Mouse (Mus musculus): ENCODE measurements around the gene Cacna2d3. TPM values are rescaled to one million over a fixed set of nuclear protein-coding genes. Genes with fewer than 3 reads are reported as not detected.

Cacna2d3 gene
- polyA plus RNA-seq, 1 experiment from 2014 or later, result 38.5 TPM

DNA sequence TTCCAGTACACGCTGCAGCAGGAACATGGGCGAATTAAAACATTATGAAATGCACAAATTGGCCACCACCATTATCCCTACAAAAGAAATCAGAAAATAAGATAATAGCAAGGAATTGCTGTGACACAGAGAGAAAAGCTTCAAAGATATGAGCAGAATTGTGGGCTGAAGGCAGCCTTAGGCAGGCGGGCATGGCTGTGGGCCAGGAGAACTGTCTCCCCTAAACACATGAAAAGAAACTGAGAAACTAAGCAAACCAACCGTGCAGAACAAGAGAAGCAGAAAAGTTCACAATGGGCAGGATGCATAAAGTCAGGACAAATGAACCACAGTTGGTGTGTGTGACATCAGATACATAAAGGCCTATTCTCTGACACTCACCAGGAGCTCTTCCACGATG, 51.8 kb downstream of the Cacna2d3 start:
- no peak overlapping the region for H3K4me3 ChIP-seq (replicated peaks; ENCODE audit: low read depth, low read length)
- no peaks in the 10 kb centered on the region for H3K9me3 ChIP-seq (ENCODE audit: control insufficient read depth, low read length)
- H3K27me3 ChIP-seq (ENCODE audit: control insufficient read depth, insufficient read depth, low read length), result no peaks in the 10 kb centered on the region
- ATAC-seq (ENCODE audit: low FRiP score, low TSS enrichment) (no peak), DNase-seq (peak; percentile 20)
- 33% methylated on average over 5 of the region's 5 CpGs for WGBS
- no peak overlapping the region for H3K9ac ChIP-seq (replicated peaks; ENCODE audit: low read length)
- no peak overlapping the region for H3K4me2 ChIP-seq (ENCODE audit: low read length)
- no peak overlapping the region for H3K27ac ChIP-seq (replicated peaks; ENCODE audit: low read depth, low read length)
- peaks cover 9% of the 10 kb centered on the region for H3K4me1 ChIP-seq (ENCODE audit: control insufficient read depth, insufficient read depth, low read length)
- no peaks in the 10 kb centered on the region for H3K36me3 ChIP-seq (ENCODE audit: control insufficient read depth, insufficient read depth, low read length)

DNA sequence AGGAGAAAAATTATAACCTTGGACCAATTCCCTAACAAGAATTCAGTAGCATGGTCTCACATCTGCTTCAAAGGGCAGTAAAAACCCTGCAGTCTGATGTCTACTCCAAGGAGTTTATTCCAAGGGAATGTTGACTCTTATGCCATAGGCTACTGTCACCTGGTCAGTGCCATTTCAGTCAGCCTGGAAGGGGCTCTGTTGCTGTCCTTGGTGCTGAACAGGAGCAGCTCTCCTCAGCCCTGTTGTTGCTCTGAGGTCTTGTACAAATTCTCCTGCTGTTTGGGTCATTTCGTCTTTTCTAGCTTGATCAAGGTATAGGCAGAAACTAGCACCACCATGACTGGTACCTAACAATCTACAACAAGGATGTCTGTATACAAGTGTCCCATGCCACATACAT, 64.7 kb downstream of the Cacna2d3 start:
- Histone ChIP-seq H3K9me3 (ENCODE audit: control insufficient read depth, low read length) (no peaks in the 10 kb centered on the region), H3K27ac (replicated peaks; ENCODE audit: low read depth, low read length) (no peak overlapping the region), H3K4me3 (replicated peaks; ENCODE audit: low read depth, low read length) (no peak overlapping the region), H3K36me3 (ENCODE audit: control insufficient read depth, insufficient read depth, low read length) (no peaks in the 10 kb centered on the region), H3K27me3 (ENCODE audit: control insufficient read depth, insufficient read depth, low read length) (no peaks in the 10 kb centered on the region), H3K9ac (replicated peaks; ENCODE audit: low read length) (no peak overlapping the region), H3K4me2 (ENCODE audit: low read length) (no peak overlapping the region), H3K4me1 (ENCODE audit: control insufficient read depth, insufficient read depth, low read length) (no peaks in the 10 kb centered on the region)
- 44% methylated on average over 1 of the region's 1 CpGs for WGBS
- no peak for ATAC-seq (ENCODE audit: low FRiP score, low TSS enrichment)
- no peak for DNase-seq

DNA sequence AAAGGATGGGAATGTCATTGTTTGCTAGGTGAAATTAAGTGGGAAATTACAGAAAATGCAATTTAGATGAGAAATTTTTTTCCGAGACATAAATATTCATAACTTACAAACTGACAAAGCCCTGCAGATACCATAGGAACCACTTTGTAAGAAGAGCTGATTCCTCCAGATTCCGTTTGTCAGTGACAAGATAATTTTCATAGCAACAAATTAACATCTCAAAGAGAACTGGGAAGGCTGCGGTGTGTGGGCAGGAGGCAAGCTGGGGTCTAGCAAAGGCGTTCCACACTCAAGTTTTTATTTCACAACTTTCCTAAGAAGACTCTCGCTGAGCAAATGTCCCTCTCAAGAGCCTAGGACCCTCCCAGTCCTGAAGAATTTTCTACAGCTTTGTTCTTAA, 71.1 kb downstream of the Cacna2d3 start:
- H3K27ac ChIP-seq (replicated peaks; ENCODE audit: low read depth, low read length), result no peak overlapping the region

DNA sequence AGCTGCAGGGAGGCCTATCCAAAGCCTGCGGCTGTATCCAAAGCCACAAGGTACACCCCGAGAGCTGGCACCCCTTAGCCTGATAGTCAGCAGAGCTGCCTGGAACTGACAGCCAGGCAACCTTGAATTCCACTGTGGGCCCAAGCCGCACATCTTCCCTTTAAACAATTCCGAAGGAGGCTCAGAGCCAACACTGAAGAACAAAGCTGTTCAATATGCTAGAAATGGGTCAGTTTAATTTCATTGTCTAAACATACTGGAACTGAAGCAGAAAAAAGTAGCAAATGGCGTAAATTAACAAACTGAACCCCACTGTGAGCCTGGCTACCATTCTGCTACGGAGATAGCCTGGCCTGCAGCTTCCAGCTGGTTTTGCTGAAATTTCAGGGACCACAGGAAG, 72.9 kb downstream of the Cacna2d3 start:
- DNase-seq (no peak), ATAC-seq (ENCODE audit: low FRiP score, low TSS enrichment) (no peak)
- peak overlapping the region; percentile 49; the same call in 1 of the 2 replicates for H3K27ac ChIP-seq (replicated peaks; ENCODE audit: low read depth, low read length)
- no peak overlapping the region for H3K4me3 ChIP-seq (replicated peaks; ENCODE audit: low read depth, low read length)
- 45% methylated on average over 6 of the region's 6 CpGs for WGBS
- H3K9me3 ChIP-seq (ENCODE audit: control insufficient read depth, low read length), result no peaks in the 10 kb centered on the region
- no peak overlapping the region for H3K9ac ChIP-seq (replicated peaks; ENCODE audit: low read length)
- no peaks in the 10 kb centered on the region for H3K36me3 ChIP-seq (ENCODE audit: control insufficient read depth, insufficient read depth, low read length)
- H3K4me1 ChIP-seq (ENCODE audit: control insufficient read depth, insufficient read depth, low read length), result peaks cover 8% of the 10 kb centered on the region; the same call in 1 of the 2 replicates
- H3K27me3 ChIP-seq (ENCODE audit: control insufficient read depth, insufficient read depth, low read length), result no peaks in the 10 kb centered on the region
- H3K4me2 ChIP-seq (ENCODE audit: low read length), result no peak overlapping the region

More for the DNA sequence above, 71.1 kb downstream of the Cacna2d3 start:
- ATAC-seq (ENCODE audit: low FRiP score, low TSS enrichment), result no peak
- H3K4me1 ChIP-seq (ENCODE audit: control insufficient read depth, insufficient read depth, low read length), result peaks cover 8% of the 10 kb centered on the region; the same call in 1 of the 2 replicates
- H3K9ac ChIP-seq (replicated peaks; ENCODE audit: low read length), result no peak overlapping the region
- H3K4me2 ChIP-seq (ENCODE audit: low read length), result no peak overlapping the region
- no peaks in the 10 kb centered on the region for H3K27me3 ChIP-seq (ENCODE audit: control insufficient read depth, insufficient read depth, low read length)
- WGBS, result 31% methylated on average over 5 of the region's 5 CpGs
- no peak for DNase-seq
- H3K36me3 ChIP-seq (ENCODE audit: control insufficient read depth, insufficient read depth, low read length), result no peaks in the 10 kb centered on the region
- no peaks in the 10 kb centered on the region for H3K9me3 ChIP-seq (ENCODE audit: control insufficient read depth, low read length)
- H3K4me3 ChIP-seq (replicated peaks; ENCODE audit: low read depth, low read length), result no peak overlapping the region

DNA sequence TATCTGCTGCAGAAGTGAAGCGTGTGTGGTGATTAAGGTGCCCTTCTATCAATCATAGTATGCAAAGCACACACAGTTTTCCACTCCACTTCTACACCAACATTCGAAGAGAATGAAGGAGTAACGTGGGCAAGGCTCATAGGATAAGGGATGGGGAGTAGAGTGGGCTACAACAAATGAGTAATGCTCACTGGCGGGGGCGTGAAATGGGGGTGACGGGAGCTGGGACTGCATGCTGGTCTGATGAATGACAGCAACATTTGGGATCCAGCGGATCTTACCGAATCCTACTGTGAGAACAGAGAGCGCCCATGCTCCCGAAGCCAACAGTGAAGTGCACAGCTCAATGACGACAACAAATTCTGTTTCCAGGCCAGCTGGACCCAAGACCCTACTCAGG, 76.2 kb downstream of the Cacna2d3 start:
- no peak overlapping the region for H3K4me2 ChIP-seq (ENCODE audit: low read length)
- peaks cover 3% of the 10 kb centered on the region; the same call in 1 of the 2 replicates for H3K4me1 ChIP-seq (ENCODE audit: control insufficient read depth, insufficient read depth, low read length)
- H3K36me3 ChIP-seq (ENCODE audit: control insufficient read depth, insufficient read depth, low read length), result no peaks in the 10 kb centered on the region
- H3K4me3 ChIP-seq (replicated peaks; ENCODE audit: low read depth, low read length), result no peak overlapping the region
- DNase-seq, result no peak
- H3K9ac ChIP-seq (replicated peaks; ENCODE audit: low read length), result no peak overlapping the region
- no peak for ATAC-seq (ENCODE audit: low FRiP score, low TSS enrichment)
- no peaks in the 10 kb centered on the region for H3K9me3 ChIP-seq (ENCODE audit: control insufficient read depth, low read length)
- WGBS, result 54% methylated on average over 11 of the region's 11 CpGs
- no peak overlapping the region for H3K27ac ChIP-seq (replicated peaks; ENCODE audit: low read depth, low read length)
- H3K27me3 ChIP-seq (ENCODE audit: control insufficient read depth, insufficient read depth, low read length), result no peaks in the 10 kb centered on the region

DNA sequence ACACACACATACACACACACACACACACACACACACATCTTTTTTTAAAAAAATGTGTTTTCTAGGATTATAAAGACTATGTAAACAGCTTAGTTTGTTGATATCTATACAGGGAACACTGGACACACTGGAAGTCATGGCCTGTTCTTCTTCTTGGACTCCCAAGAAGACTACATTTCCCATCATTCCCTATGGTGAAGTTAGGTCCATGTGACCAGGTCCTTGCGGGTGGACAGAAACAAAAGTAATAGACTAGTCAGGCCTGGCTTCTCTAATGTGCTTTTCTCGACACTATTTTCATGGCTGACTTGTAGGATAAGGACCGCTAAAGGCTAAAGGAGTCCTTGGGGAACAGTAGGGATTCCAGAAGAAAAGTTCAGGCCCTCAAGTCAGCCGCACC, 78.4 kb downstream of the Cacna2d3 start:
- H3K9ac ChIP-seq (replicated peaks; ENCODE audit: low read length), result no peak overlapping the region
- no peak overlapping the region for H3K4me2 ChIP-seq (ENCODE audit: low read length)
- WGBS, result 77% methylated on average over 4 of the region's 4 CpGs
- no peak for ATAC-seq (ENCODE audit: low FRiP score, low TSS enrichment)
- no peak for DNase-seq
- H3K36me3 ChIP-seq (ENCODE audit: control insufficient read depth, insufficient read depth, low read length), result no peaks in the 10 kb centered on the region
- H3K27ac ChIP-seq (replicated peaks; ENCODE audit: low read depth, low read length), result no peak overlapping the region
- no peaks in the 10 kb centered on the region for H3K27me3 ChIP-seq (ENCODE audit: control insufficient read depth, insufficient read depth, low read length)
- H3K9me3 ChIP-seq (ENCODE audit: control insufficient read depth, low read length), result no peaks in the 10 kb centered on the region
- no peak overlapping the region for H3K4me3 ChIP-seq (replicated peaks; ENCODE audit: low read depth, low read length)
- peaks cover 6% of the 10 kb centered on the region; the same call in 1 of the 2 replicates for H3K4me1 ChIP-seq (ENCODE audit: control insufficient read depth, insufficient read depth, low read length)

DNA sequence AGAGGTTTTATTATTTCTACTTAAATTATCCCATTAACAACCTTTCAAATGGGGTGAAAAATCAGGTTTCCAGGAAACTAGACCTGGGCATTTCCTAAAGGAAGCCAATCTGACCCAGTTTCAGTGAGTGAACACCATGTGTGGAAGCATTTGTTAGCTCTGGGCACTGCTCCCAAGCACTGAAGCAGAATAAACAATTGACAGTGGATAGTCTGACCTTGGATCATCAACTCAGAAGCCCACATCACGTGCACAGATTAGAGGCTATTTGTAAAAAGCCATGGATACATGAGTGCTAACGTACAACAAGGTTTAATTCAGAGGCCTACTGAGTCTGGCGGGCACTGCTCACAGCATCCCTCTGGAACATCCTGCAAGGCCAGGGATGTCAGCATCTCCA, 82.4 kb downstream of the Cacna2d3 start:
- DNase-seq (no peak), ATAC-seq (ENCODE audit: low FRiP score, low TSS enrichment) (no peak)
- H3K4me1 ChIP-seq (ENCODE audit: control insufficient read depth, insufficient read depth, low read length), result peaks cover 6% of the 10 kb centered on the region; the same call in 1 of the 2 replicates
- no peaks in the 10 kb centered on the region for H3K27me3 ChIP-seq (ENCODE audit: control insufficient read depth, insufficient read depth, low read length)
- 0 out of 2 replicates have a peak overlapping the region, but pooled peaks have one; percentile 32 for H3K27ac ChIP-seq (replicated peaks; ENCODE audit: low read depth, low read length)
- H3K9me3 ChIP-seq (ENCODE audit: control insufficient read depth, low read length), result no peaks in the 10 kb centered on the region
- no peak overlapping the region for H3K4me3 ChIP-seq (replicated peaks; ENCODE audit: low read depth, low read length)
- H3K9ac ChIP-seq (replicated peaks; ENCODE audit: low read length), result no peak overlapping the region
- H3K4me2 ChIP-seq (ENCODE audit: low read length), result no peak overlapping the region
- WGBS, result 69% methylated on average over 3 of the region's 3 CpGs
- no peaks in the 10 kb centered on the region for H3K36me3 ChIP-seq (ENCODE audit: control insufficient read depth, insufficient read depth, low read length)

DNA sequence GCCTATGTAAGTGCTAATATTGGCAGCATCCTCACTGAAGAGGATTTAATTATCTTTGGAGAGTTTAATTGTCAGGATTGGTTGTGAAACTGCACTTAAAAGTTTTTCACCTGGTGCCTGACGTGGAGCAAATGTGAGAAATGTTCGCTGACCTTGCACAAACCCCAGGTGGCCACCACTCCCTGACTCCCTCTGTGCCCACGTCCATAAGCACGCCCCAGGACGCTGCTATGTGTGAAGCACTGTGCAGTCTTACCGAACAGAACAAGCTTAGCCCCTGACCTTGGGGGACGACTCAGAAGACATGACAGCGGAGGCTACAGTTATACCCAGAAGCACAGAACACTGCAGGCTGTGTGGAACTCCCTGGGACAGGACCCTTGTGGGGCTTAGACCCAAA, 93.5 kb downstream of the Cacna2d3 start:
- Histone ChIP-seq H3K27me3 (ENCODE audit: control insufficient read depth, insufficient read depth, low read length) (no peaks in the 10 kb centered on the region), H3K4me1 (ENCODE audit: control insufficient read depth, insufficient read depth, low read length) (no peaks in the 10 kb centered on the region), H3K4me3 (replicated peaks; ENCODE audit: low read depth, low read length) (no peak overlapping the region), H3K36me3 (ENCODE audit: control insufficient read depth, insufficient read depth, low read length) (no peaks in the 10 kb centered on the region), H3K9me3 (ENCODE audit: control insufficient read depth, low read length) (no peaks in the 10 kb centered on the region), H3K27ac (replicated peaks; ENCODE audit: low read depth, low read length) (no peak overlapping the region), H3K4me2 (ENCODE audit: low read length) (no peak overlapping the region), H3K9ac (replicated peaks; ENCODE audit: low read length) (no peak overlapping the region)
- DNase-seq, result no peak
- no peak for ATAC-seq (ENCODE audit: low FRiP score, low TSS enrichment)
- WGBS, result 70% methylated on average over 8 of the region's 8 CpGs

DNA sequence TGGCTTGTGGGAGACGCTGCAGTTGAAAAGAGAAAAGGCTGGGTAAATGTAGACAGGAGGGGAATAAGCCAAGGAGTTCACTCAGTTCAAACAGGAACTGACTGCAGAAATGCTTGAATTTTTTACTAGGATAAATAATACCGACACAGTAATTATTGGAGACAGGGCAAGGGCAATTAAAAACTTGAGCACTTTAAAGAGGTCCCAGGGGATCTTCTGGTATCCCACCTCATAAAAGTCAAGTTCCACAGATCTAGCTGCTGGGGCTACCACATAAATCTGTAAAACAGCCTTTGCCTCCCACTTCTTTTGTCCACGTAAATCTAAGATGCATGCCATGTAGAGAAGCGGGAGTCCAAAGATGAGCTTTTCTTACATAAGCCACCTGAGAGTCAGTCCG, 109.2 kb downstream of the Cacna2d3 start:
- Histone ChIP-seq H3K4me1 (ENCODE audit: control insufficient read depth, insufficient read depth, low read length) (no peaks in the 10 kb centered on the region), H3K4me2 (ENCODE audit: low read length) (no peak overlapping the region), H3K4me3 (replicated peaks; ENCODE audit: low read depth, low read length) (no peak overlapping the region), H3K27ac (replicated peaks; ENCODE audit: low read depth, low read length) (no peak overlapping the region), H3K27me3 (ENCODE audit: control insufficient read depth, insufficient read depth, low read length) (no peaks in the 10 kb centered on the region), H3K9me3 (ENCODE audit: control insufficient read depth, low read length) (no peaks in the 10 kb centered on the region), H3K9ac (replicated peaks; ENCODE audit: low read length) (no peak overlapping the region), H3K36me3 (ENCODE audit: control insufficient read depth, insufficient read depth, low read length) (no peaks in the 10 kb centered on the region)
- ATAC-seq (ENCODE audit: low FRiP score, low TSS enrichment) (no peak), DNase-seq (no peak)
- WGBS, result 80% methylated on average over 5 of the region's 5 CpGs

Measured in midbrain, embryonic 14.5 days (tissue).